Mouse (Mus musculus) heart, embryonic 11.5 days (tissue): ENCODE results near the gene Rhoj. TPM values are rescaled to one million over a fixed set of nuclear protein-coding genes. Genes with fewer than 3 reads are reported as not detected.
"Not testable (repeated sequence)": the region's sequence is repeated elsewhere in the genome, so short reads cannot be mapped to it uniquely, and the experiment has no call there.

Experiments used
- ATAC-seq: fragments of 200-750 bp; cut with Nextera tagmentation; replicated peaks from 2 replicates; pipeline ENCODE4 v1.8.0; 2017; ENCODE audit warnings: moderate library complexity; ENCODE audit not compliant: insufficient number of reproducible peaks, low FRiP score, low TSS enrichment
- H3K27ac ChIP-seq: fragments of 300-500 bp; sonication (generic); 2 replicates; pipeline ENCODE4 v1.5.1; 2014; ENCODE audit warnings: mild to moderate bottlenecking, low read depth, low read length
- H3K27me3 ChIP-seq: fragments of 300-500 bp; sonication (generic); 2 replicates; pipeline ENCODE4 v1.6.1; 2014; ENCODE audit warnings: mild to moderate bottlenecking, low read length, mixed read lengths; ENCODE audit not compliant: control insufficient read depth, insufficient read depth
- H3K36me3 ChIP-seq: fragments of 300-500 bp; sonication (generic); 2 replicates; pipeline ENCODE4 v1.6.1; 2014; ENCODE audit warnings: mild to moderate bottlenecking, low read length, moderate library complexity, mixed read lengths; ENCODE audit not compliant: control insufficient read depth, insufficient read depth
- H3K4me1 ChIP-seq: fragments of 300-500 bp; sonication (generic); 2 replicates; pipeline ENCODE4 v1.6.1; 2014; ENCODE audit warnings: low read length; ENCODE audit not compliant: control insufficient read depth, insufficient read depth
- H3K4me2 ChIP-seq: fragments of 300-500 bp; sonication (generic); 2 replicates; pipeline ENCODE4 v1.6.1; 2014; ENCODE audit warnings: mild to moderate bottlenecking, moderate library complexity
- H3K4me3 ChIP-seq: fragments of 300-500 bp; sonication (generic); 2 replicates; pipeline ENCODE4 v1.5.1; 2014; ENCODE audit warnings: low read depth, low read length
- H3K9ac ChIP-seq: fragments of 300-500 bp; sonication (generic); 2 replicates; pipeline ENCODE4 v1.6.1; 2014; ENCODE audit warnings: mild to moderate bottlenecking, low read depth, low read length, moderate library complexity
- H3K9me3 ChIP-seq: fragments of 300-500 bp; sonication (generic); replicated peaks from 2 replicates; pipeline ENCODE4 v1.6.1; 2016; ENCODE audit warnings: low read length; ENCODE audit not compliant: control insufficient read depth
- WGBS: fragments of 180-500 bp; shearing (Covaris S2); extraction: QIAGEN DNeasy Blood & Tissue Kit; methylation state at CpG from one replicate; pipeline ENCODE4 v1.1.7; 2014; ENCODE audit not compliant: insufficient replicate concordance; 5-methylcytosine and 5-hydroxymethylcytosine counted together
- polyA plus RNA-seq: library from polyadenylated mRNA; unstranded; fragments of >200 nt; fragmentation: Nextera tagmentation; extraction: Ambion mirVana; gene quantifications from 2 replicates; pipeline ENCODE4 v1.2.1, GENCODE M21; 2014

The Rhoj gene
- polyA plus RNA-seq, 1 experiment from 2014 or later, result 33.3 TPM

DNA sequence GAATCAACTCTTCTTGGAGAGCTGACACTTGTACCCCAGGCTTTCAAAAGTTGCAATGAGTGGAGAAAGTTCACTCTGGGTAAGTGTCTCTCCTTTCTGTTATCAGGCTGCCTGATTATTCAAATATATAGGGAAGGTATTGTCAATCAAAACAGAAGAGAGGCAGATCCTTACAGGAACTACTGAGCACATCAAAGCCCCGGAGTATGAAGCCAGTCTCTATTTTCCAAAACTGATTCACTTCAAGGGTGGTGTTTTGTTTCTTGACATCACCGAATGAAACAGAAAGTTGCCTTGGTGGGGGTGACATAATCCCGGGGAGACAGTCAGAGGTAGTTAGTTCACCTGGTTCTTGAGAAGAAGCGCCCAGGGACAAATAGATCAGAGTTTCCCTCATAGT lies 108.6 kb downstream of the Rhoj start, which contains the start of gene Gphb5:
Gene Gphb5, minus strand, starts transcription at position 101 of the 400 bp plus-strand sequence.
- H3K36me3 ChIP-seq, result no peaks in the 10 kb centered on the region
- H3K4me1 ChIP-seq, result no peaks in the 10 kb centered on the region
- no peak within 1 kb of the TSS for H3K27ac ChIP-seq
- H3K9ac ChIP-seq, result no peak within 1 kb of the TSS
- WGBS, result 79% methylated on average over 4 of the region's 4 CpGs
- no peak within 1 kb of the TSS for H3K4me3 ChIP-seq
- no peaks in the 10 kb centered on the region for H3K27me3 ChIP-seq
- no peak within 1 kb of the TSS for H3K4me2 ChIP-seq
- no peaks in the 10 kb centered on the region for H3K9me3 ChIP-seq
- no peak for ATAC-seq

DNA sequence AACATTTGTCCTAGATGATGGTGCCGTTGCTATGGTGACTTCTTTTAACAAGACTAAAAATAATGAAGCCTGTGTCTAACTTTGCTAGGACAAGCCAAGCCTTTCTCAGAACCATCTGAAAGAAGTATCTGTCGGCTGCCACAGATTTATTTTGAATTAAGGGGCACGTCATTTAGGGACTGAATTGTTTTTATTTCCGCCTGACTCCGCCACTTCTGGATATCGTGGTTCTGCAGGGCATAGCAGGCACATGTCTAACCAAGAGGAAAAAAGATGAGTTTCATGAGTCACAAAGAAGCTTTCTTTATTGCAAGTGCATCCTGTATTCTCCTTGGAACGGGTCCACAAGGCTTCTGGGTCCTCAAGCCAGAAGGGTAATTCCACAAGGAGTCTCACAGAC lies 116.2 kb downstream of the Rhoj start:
- Histone ChIP-seq H3K4me2 (no peak overlapping the region), H3K4me1 (no peaks in the 10 kb centered on the region), H3K9me3 (no peaks in the 10 kb centered on the region), H3K4me3 (no peak overlapping the region), H3K36me3 (no peaks in the 10 kb centered on the region), H3K27me3 (no peaks in the 10 kb centered on the region), H3K9ac (no peak overlapping the region), H3K27ac (no peak overlapping the region)
- ATAC-seq, result no peak
- WGBS, result 69% methylated on average over 7 of the region's 7 CpGs

DNA sequence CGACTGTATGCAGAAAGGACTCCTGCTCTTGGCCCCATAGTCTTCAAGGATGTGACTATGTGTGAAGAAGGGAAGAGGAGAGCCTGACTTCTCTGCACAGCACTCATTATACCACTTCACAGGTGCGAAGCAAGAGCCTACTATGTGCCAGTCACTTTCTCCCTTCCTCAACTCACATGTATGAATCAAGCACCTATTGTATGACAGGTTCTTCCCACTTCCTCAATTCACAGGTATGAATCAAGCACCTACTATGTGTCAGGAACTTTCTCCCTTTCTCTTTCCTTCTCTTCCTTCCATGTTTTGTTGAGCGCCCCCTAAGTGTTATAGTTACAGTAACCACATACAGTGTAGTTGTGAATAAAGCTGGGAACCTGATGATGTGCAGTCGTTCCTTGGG lies 116.7 kb downstream of the Rhoj start:
- 71% methylated on average over 4 of the region's 4 CpGs for WGBS
- Histone ChIP-seq H3K4me3 (no peak overlapping the region), H3K27me3 (no peaks in the 10 kb centered on the region), H3K27ac (no peak overlapping the region), H3K9me3 (no peaks in the 10 kb centered on the region), H3K4me1 (no peaks in the 10 kb centered on the region), H3K4me2 (no peak overlapping the region), H3K36me3 (no peaks in the 10 kb centered on the region), H3K9ac (no peak overlapping the region)
- no peak for ATAC-seq

DNA sequence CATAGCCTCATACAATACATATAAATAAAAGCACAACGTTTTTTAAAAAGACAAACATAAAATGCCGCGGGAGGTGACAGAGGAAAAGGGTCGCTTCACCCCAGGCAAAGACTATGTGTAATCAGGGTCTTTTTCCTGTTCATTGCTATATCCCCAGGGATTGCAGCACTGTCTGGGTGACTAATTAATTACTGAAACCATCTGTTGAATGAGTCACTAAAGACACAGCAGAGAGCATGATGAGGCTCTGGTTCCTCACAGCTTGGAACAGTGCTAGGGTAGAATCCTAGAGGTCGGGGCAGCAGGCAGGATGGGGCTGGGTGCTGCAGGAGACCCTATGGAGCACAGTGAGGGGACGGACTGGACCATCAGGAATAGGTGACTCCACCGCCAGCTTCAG lies 117.8 kb downstream of the Rhoj start:
- Histone ChIP-seq H3K4me1 (no peaks in the 10 kb centered on the region), H3K9ac (no peak overlapping the region), H3K4me2 (no peak overlapping the region), H3K9me3 (no peaks in the 10 kb centered on the region), H3K4me3 (no peak overlapping the region), H3K36me3 (no peaks in the 10 kb centered on the region), H3K27me3 (no peaks in the 10 kb centered on the region), H3K27ac (no peak overlapping the region)
- 79% methylated on average over 7 of the region's 7 CpGs for WGBS
- ATAC-seq, result no peak

DNA sequence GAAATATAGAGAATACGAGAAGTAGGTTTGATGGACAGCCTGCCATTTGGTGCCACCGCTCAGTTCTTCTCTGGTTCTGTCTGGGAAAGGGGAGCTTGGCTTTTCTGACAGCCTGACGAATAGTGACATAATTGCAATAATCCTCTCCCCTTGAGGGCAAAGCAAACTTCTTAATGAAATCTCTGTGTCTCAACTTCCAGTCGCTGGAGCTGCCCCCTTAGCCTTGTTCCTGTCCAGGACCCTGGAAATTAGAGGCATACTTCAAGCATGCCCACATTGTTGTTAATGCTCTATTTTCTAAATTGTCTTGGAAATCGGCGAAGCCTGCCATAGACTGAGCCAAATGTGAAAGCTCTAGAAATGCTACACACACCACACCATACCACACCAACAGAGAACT lies 120.6 kb downstream of the Rhoj start:
- Histone ChIP-seq H3K36me3 (no peaks in the 10 kb centered on the region), H3K4me2 (no peak overlapping the region), H3K9ac (no peak overlapping the region), H3K9me3 (no peaks in the 10 kb centered on the region; the same call in 1 of the 2 replicates), H3K27me3 (no peaks in the 10 kb centered on the region), H3K4me1 (no peaks in the 10 kb centered on the region), H3K27ac (no peak overlapping the region), H3K4me3 (no peak overlapping the region)
- no peak for ATAC-seq
- WGBS, result 80% methylated on average over 6 of the region's 6 CpGs

DNA sequence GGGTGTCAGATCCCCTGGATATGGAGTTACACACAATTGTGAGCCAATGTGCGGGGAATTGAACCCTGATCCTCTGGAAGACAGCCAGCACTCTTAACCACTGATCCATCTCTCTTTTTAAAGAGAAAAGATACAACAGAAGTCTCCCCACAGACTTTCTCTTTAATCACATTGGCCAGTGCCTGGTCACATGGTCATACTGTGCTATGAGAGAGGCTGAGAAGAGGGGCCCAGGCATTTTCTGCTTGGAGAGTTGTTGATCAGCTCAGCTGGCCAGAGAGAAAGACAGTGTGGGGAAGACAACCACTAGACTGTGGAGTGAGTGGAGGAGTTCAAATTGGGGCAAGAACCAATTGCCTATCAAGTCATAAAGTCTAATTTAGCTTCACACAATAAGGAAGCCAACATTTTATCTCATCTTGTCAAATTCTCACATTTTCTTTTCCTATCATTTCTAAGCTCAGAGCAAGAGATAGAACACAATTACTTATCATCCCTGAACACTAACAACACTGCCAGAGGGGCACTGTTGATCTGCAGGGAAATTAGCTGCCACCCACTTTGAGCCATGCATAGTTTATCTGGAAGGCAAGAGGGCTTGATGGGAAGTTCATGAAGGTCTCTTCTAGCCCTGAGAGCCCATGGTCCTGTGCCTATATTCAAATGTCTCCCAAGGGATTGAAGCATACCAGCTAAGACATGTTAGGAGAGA lies 121.7 kb downstream of the Rhoj start:
- Histone ChIP-seq H3K4me2 (no peak overlapping the region), H3K4me3 (no peak overlapping the region), H3K36me3 (no peaks in the 10 kb centered on the region), H3K27me3 (no peaks in the 10 kb centered on the region), H3K9me3 (no peaks in the 10 kb centered on the region; the same call in 1 of the 2 replicates), H3K27ac (no peak overlapping the region), H3K4me1 (no peaks in the 10 kb centered on the region), H3K9ac (no peak overlapping the region)
- 77% methylated on average over 1 of the region's 1 CpGs for WGBS
- ATAC-seq, result no peak

DNA sequence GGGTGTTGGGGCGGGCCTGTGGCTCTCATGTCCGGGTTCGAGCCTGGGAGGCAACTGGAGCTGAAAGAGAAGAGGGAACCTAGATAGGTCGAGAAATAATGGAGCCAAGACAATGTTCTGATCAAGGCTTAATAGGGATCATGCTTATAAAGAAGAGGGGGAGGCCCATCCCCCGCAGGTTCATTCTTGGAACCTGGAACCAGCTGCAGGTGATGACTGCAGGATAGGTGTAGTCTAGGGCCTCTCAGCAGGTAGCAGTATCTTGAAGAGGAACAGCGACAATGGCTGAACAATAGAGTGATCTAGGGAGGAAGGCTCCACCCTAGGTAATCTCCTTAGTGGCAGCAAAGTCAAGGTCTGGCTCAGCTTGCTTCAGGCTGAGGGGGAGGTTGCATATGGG lies 124.3 kb downstream of the Rhoj start:
- H3K4me3 ChIP-seq, H3K36me3 ChIP-seq, H3K27me3 ChIP-seq, H3K4me1 ChIP-seq, H3K27ac ChIP-seq, H3K4me2 ChIP-seq, H3K9me3 ChIP-seq, H3K9ac ChIP-seq, ATAC-seq: not testable (repeated sequence)
- 71% methylated on average over 6 of the region's 6 CpGs for WGBS

DNA sequence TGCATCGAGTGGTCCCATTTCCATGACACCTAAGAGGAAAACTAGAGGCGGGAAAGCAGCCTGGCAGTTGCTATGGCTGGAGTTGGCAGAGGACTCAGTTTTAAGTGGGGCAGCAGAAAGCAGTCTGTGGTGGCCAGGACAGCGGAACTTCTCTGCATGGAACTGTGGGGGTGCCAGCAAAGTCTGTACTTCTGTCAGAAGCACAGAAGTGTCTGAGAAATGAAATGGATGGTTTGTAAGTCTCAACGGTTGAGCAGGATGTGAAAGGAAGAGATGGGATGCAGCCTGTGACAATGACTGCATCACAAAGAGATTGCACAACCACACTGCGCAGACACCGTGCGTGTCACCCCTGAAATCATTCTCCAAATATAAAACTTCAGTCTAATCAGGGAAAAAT lies 138.1 kb downstream of the Rhoj start:
- no peaks in the 10 kb centered on the region for H3K27me3 ChIP-seq
- no peaks in the 10 kb centered on the region for H3K36me3 ChIP-seq
- H3K27ac ChIP-seq, result no peak overlapping the region
- 78% methylated on average over 7 of the region's 7 CpGs for WGBS
- H3K4me2 ChIP-seq, result no peak overlapping the region
- no peaks in the 10 kb centered on the region for H3K9me3 ChIP-seq
- H3K4me3 ChIP-seq, result no peak overlapping the region
- ATAC-seq, result no peak
- H3K4me1 ChIP-seq, result peaks cover 7% of the 10 kb centered on the region
- H3K9ac ChIP-seq, result no peak overlapping the region

DNA sequence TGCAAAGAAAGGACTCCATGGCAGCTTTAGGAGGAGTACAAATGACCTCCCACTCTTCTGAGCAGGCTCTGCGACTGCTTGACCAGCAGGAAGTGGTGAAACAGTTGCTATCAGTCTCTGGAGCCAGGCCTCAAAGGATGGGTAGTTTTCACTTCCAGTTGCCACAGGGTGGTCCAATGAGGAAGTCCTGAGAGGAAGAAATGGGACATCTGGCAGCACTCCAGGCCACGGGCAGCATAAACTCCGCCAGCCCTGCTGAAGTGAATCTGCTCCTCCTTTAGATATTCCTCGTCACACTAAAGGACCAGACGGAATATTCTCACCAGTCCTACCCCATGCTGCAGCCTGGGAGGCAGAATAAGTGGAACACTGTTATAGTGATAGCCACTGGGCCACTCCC lies 140.8 kb downstream of the Rhoj start:
- H3K4me1 ChIP-seq, result peaks cover 6% of the 10 kb centered on the region
- no peaks in the 10 kb centered on the region for H3K9me3 ChIP-seq
- no peak overlapping the region for H3K9ac ChIP-seq
- no peaks in the 10 kb centered on the region for H3K27me3 ChIP-seq
- H3K4me2 ChIP-seq, result no peak overlapping the region
- ATAC-seq, result no peak
- H3K36me3 ChIP-seq, result peaks cover 12% of the 10 kb centered on the region; the same call in 1 of the 2 replicates
- H3K4me3 ChIP-seq, result no peak overlapping the region
- no peak overlapping the region for H3K27ac ChIP-seq
- WGBS, result 64% methylated on average over 5 of the region's 5 CpGs
